ENCODE assay signal across 14 mouse cellular contexts in genomic region chr1:191444467-191444866, GRCm38 (mm10). TPM values are rescaled to one million over a fixed set of nuclear protein-coding genes. Genes with fewer than 3 reads are reported as not detected.
DNase-seq lines count a peak whose midpoint lies in the region; ATAC-seq and TF ChIP-seq lines count a peak whose summit lies in the region.
"Had no signal": no experiment of that assay in that cellular context is flagged by ENCODE, and none has a peak within 500 bp of the region (broad histone marks: within the 10 kb centered on the region; RNA-seq: fewer than 3 reads in every experiment).

No protein-coding gene starts in this region.

- H3K36me3 ChIP-seq in intestine, embryonic 16.5 days (ENCODE audit: control insufficient read depth, insufficient read depth, low read length) = no peaks in the 10 kb centered on the region
- no peaks in the 10 kb centered on the region for H3K36me3 ChIP-seq in kidney, postnatal 0 days (ENCODE audit: insufficient read depth, low read length)
- no peaks in the 10 kb centered on the region for H3K36me3 ChIP-seq in liver, embryonic 16.5 days (ENCODE audit: control insufficient read depth, insufficient read depth)
- H3K36me3 ChIP-seq in forebrain, postnatal 0 days (ENCODE audit: insufficient read depth) = no peaks in the 10 kb centered on the region
- H3K36me3 ChIP-seq: embryonic facial prominence, embryonic 13.5 days; forebrain, embryonic 12.5 days; midbrain, embryonic 15.5 days had no signal

- no peaks in the 10 kb centered on the region for H3K9me3 ChIP-seq in intestine, embryonic 16.5 days (ENCODE audit: control insufficient read depth, low read length)
- H3K9me3 ChIP-seq in kidney, postnatal 0 days (replicated peaks; ENCODE audit: low read length) = no peaks in the 10 kb centered on the region
- no peaks in the 10 kb centered on the region for H3K9me3 ChIP-seq in liver, embryonic 16.5 days (replicated peaks; ENCODE audit: control insufficient read depth, low read length)
- no peaks in the 10 kb centered on the region for H3K9me3 ChIP-seq in forebrain, postnatal 0 days (ENCODE audit: low read length)
- H3K9me3 ChIP-seq: embryonic facial prominence, embryonic 13.5 days; forebrain, embryonic 12.5 days; midbrain, embryonic 15.5 days had no signal

- no peak overlapping the region for H3K9ac ChIP-seq in intestine, embryonic 16.5 days (ENCODE audit: low read depth, low read length)
- H3K9ac ChIP-seq in kidney, postnatal 0 days (ENCODE audit: low read depth, low read length) = no peak overlapping the region
- no peak overlapping the region for H3K9ac ChIP-seq in liver, embryonic 16.5 days (ENCODE audit: low read depth, low read length)
- H3K9ac ChIP-seq in forebrain, postnatal 0 days = no peak overlapping the region
- H3K9ac ChIP-seq: embryonic facial prominence, embryonic 13.5 days; forebrain, embryonic 12.5 days; midbrain, embryonic 15.5 days had no signal

- no peak overlapping the region for H3K4me3 ChIP-seq in intestine, embryonic 16.5 days (ENCODE audit: low read length)
- no peak overlapping the region for H3K4me3 ChIP-seq in kidney, postnatal 0 days (replicated peaks; ENCODE audit: low read depth, low read length)
- H3K4me3 ChIP-seq in liver, embryonic 16.5 days (ENCODE audit: low read depth, low read length) = no peak overlapping the region
- no peak overlapping the region for H3K4me3 ChIP-seq in forebrain, postnatal 0 days (ENCODE audit: low read depth, low read length)
- H3K4me3 ChIP-seq in layer of hippocampus, adult 2 months = no peak overlapping the region
- H3K4me3 ChIP-seq: embryonic facial prominence, embryonic 13.5 days; forebrain, embryonic 12.5 days; midbrain, embryonic 15.5 days had no signal

- peak; percentile 22 for DNase-seq in A20 (ENCODE audit: low read depth, low spot score)
- no peak for DNase-seq in kidney, postnatal 0 days (ENCODE audit: low spot score)
- DNase-seq in forebrain, postnatal 0 days = no peak
- DNase-seq in layer of hippocampus, adult 2 months (ENCODE audit: low spot score in 2 of 2) = no peak
- DNase-seq: adrenal gland, postnatal 36 days; gastrocnemius, postnatal 10 days; heart, postnatal 36 days; left cerebral cortex, postnatal 4 days had no signal

- H3K4me2 ChIP-seq in intestine, embryonic 16.5 days (ENCODE audit: low read depth, low read length) = no peak overlapping the region
- no peak overlapping the region for H3K4me2 ChIP-seq in kidney, postnatal 0 days (ENCODE audit: low read length)
- no peak overlapping the region for H3K4me2 ChIP-seq in liver, embryonic 16.5 days (ENCODE audit: low read depth, low read length)
- H3K4me2 ChIP-seq in forebrain, postnatal 0 days (ENCODE audit: low read depth) = no peak overlapping the region
- H3K4me2 ChIP-seq: embryonic facial prominence, embryonic 13.5 days; forebrain, embryonic 12.5 days; midbrain, embryonic 15.5 days had no signal

- no peaks in the 10 kb centered on the region; the same call in 1 of the 2 replicates for H3K4me1 ChIP-seq in intestine, embryonic 16.5 days (ENCODE audit: control insufficient read depth, insufficient read depth, low read length)
- 0 out of 2 replicates have a peak, but pooled peaks cover 4% of the 10 kb centered on the region for H3K4me1 ChIP-seq in kidney, postnatal 0 days (replicated peaks; ENCODE audit: insufficient read depth, low read length)
- H3K4me1 ChIP-seq in liver, embryonic 16.5 days (ENCODE audit: control insufficient read depth, low read depth, low read length) = peaks cover 14% of the 10 kb centered on the region
- no peaks in the 10 kb centered on the region for H3K4me1 ChIP-seq in forebrain, postnatal 0 days (ENCODE audit: insufficient read depth)
- H3K4me1 ChIP-seq: embryonic facial prominence, embryonic 13.5 days; forebrain, embryonic 12.5 days; midbrain, embryonic 15.5 days had no signal

- WGBS in intestine, embryonic 16.5 days = 35% methylated on average over 1 of the region's 1 CpGs
- 16% methylated on average over 1 of the region's 1 CpGs for WGBS in kidney, postnatal 0 days
- 66% methylated on average over 1 of the region's 1 CpGs for WGBS in liver, embryonic 16.5 days (ENCODE audit: insufficient replicate concordance)
- WGBS in forebrain, postnatal 0 days = 58% methylated on average over 1 of the region's 1 CpGs

- H3K27ac ChIP-seq in intestine, embryonic 16.5 days (ENCODE audit: low read length) = no peak overlapping the region; the same call in 1 of the 2 replicates
- peak overlapping the region; percentile 79 for H3K27ac ChIP-seq in kidney, postnatal 0 days
- H3K27ac ChIP-seq in liver, embryonic 16.5 days (ENCODE audit: low read length) = peak overlapping the region; percentile 46
- no peak overlapping the region for H3K27ac ChIP-seq in forebrain, postnatal 0 days (ENCODE audit: low read depth, low read length)
- no peak overlapping the region for H3K27ac ChIP-seq in layer of hippocampus, adult 2 months
- H3K27ac ChIP-seq: embryonic facial prominence, embryonic 13.5 days; forebrain, embryonic 12.5 days; midbrain, embryonic 15.5 days had no signal

- no peak for TF ChIP-seq CTCF in kidney, postnatal 0 days (IDR thresholded peaks at IDR 0.05; ENCODE audit: low read depth)
- TF ChIP-seq CTCF in forebrain, postnatal 0 days (IDR thresholded peaks at IDR 0.05; ENCODE audit: low read depth) = no peak
- no peak for TF ChIP-seq CTCF in layer of hippocampus, adult 2 months (conservative IDR thresholded peaks at IDR 0.05)

- peak; percentile 73 for ATAC-seq in intestine, embryonic 16.5 days
- peak; percentile 61 for ATAC-seq in kidney, postnatal 0 days (replicated peaks; ENCODE audit: low FRiP score, low read depth)
- peak; percentile 61 for ATAC-seq in liver, embryonic 16.5 days (ENCODE audit: low read depth)
- ATAC-seq in forebrain, postnatal 0 days = no peak
- ATAC-seq in megakaryocyte, adult 5-6 weeks (ENCODE audit: poor library complexity, severe bottlenecking) = no peak
- ATAC-seq: midbrain, embryonic 15.5 days had no signal

- H3K27me3 ChIP-seq in intestine, embryonic 16.5 days (replicated peaks; ENCODE audit: control insufficient read depth, insufficient read depth, low read length) = no peaks in the 10 kb centered on the region
- H3K27me3 ChIP-seq in kidney, postnatal 0 days (ENCODE audit: insufficient read depth, low read length) = no peaks in the 10 kb centered on the region
- no peaks in the 10 kb centered on the region for H3K27me3 ChIP-seq in liver, embryonic 16.5 days (ENCODE audit: control insufficient read depth, insufficient read depth, low read depth, low read length)
- no peaks in the 10 kb centered on the region for H3K27me3 ChIP-seq in forebrain, postnatal 0 days (ENCODE audit: insufficient read depth, low read length)
- H3K27me3 ChIP-seq: embryonic facial prominence, embryonic 13.5 days; forebrain, embryonic 12.5 days; midbrain, embryonic 15.5 days had no signal

RNA-seq across cellular contexts. Expression of gene Ppp2r5a, which starts 41.4 kb away (rescaled TPM):
- polyA plus RNA-seq in intestine, embryonic 16.5 days (2015; fragmentation: Nextera tagmentation; extraction: Ambion mirVana) = 11.3 and 11.8 TPM in 2 replicates
- 32.4 and 39.8 TPM in 2 replicates for polyA plus RNA-seq in kidney, postnatal 0 days (2015; fragmentation: Nextera tagmentation; extraction: Ambion mirVana)
- polyA plus RNA-seq in liver, embryonic 16.5 days (2015; fragmentation: Nextera tagmentation; extraction: Ambion mirVana) = 9.8 and 11.3 TPM in 2 replicates
- total RNA-seq in forebrain, postnatal 0 days (2014; rRNA removed) = 36.6 and 39.2 TPM in 2 replicates
- polyA plus RNA-seq in forebrain, postnatal 0 days (2015; fragmentation: Nextera tagmentation; extraction: Ambion mirVana) = 10.1 and 11.5 TPM in 2 replicates
- total RNA-seq in megakaryocyte, adult 5-6 weeks (2015) = 333 and 372 TPM in 2 replicates
- 428 and 451 TPM in 2 replicates for total RNA-seq in megakaryocyte, adult 5-6 weeks (2017)
- 10 to 100 TPM; 68.6 to 73.2 TPM for total RNA-seq in layer of hippocampus, adult 2 months (2021)

Comparison
In these comparisons a context has a peak if more than half of its experiments do, and no peak if none do; other contexts are left out.
1. ATAC-seq: peak in intestine, embryonic 16.5 days (single experiment), kidney, postnatal 0 days (single experiment) and liver, embryonic 16.5 days (single experiment); none in forebrain, postnatal 0 days (single experiment) and megakaryocyte, adult 5-6 weeks (single experiment).
2. H3K27ac ChIP-seq: peak in kidney, postnatal 0 days (single experiment) and liver, embryonic 16.5 days (single experiment); none in intestine, embryonic 16.5 days (single experiment), forebrain, postnatal 0 days (single experiment) and layer of hippocampus, adult 2 months (single experiment).